Mouse (Mus musculus) intestine, embryonic 14.5 days (tissue): Measurements from ENCODE around the gene Top1. TPM values are rescaled to one million over a fixed set of nuclear protein-coding genes. Genes with fewer than 3 reads are reported as not detected.

Experiments used
- ATAC-seq: fragments of 200-750 bp; cut with Nextera tagmentation; replicated peaks from 2 replicates; pipeline ENCODE4 v1.8.0; 2017; ENCODE audit warnings: low read depth, moderate number of reproducible peaks, moderate TSS enrichment, moderate library complexity; ENCODE audit not compliant: low FRiP score, low TSS enrichment
- DNase-seq: peaks from one replicate; pipeline ENCODE4 v3.0.0-alpha.2; 2018; ENCODE audit warnings: low spot score
- H3K27ac ChIP-seq: fragments of 300-500 bp; sonication (generic); 2 replicates; pipeline ENCODE4 v1.5.1; 2014; ENCODE audit warnings: low read depth, mild to moderate bottlenecking, control low read depth
- H3K27me3 ChIP-seq: fragments of 300-500 bp; sonication (generic); replicated peaks from 2 replicates; pipeline ENCODE4 v1.6.1; 2014; ENCODE audit warnings: low read length, control low read depth; ENCODE audit not compliant: control insufficient read depth, insufficient read depth
- H3K36me3 ChIP-seq: fragments of 300-500 bp; sonication (generic); 2 replicates; pipeline ENCODE4 v1.6.1; 2014; ENCODE audit warnings: low read length, control low read depth; ENCODE audit not compliant: control insufficient read depth, insufficient read depth
- H3K4me1 ChIP-seq: fragments of 300-500 bp; sonication (generic); replicated peaks from 2 replicates; pipeline ENCODE4 v1.6.1; 2014; ENCODE audit warnings: low read length, control low read depth, mixed read lengths; ENCODE audit not compliant: control insufficient read depth, insufficient read depth
- H3K4me2 ChIP-seq: fragments of 300-500 bp; sonication (generic); 2 replicates; pipeline ENCODE4 v1.6.1; 2014; ENCODE audit warnings: low read length
- H3K4me3 ChIP-seq: fragments of 300-500 bp; sonication (generic); 2 replicates; pipeline ENCODE4 v1.5.1; 2014; ENCODE audit warnings: low read depth, low read length, control low read depth, mixed read lengths
- H3K9ac ChIP-seq: fragments of 300-500 bp; sonication (generic); 2 replicates; pipeline ENCODE4 v1.6.1; 2014; ENCODE audit warnings: mild to moderate bottlenecking, low read length
- H3K9me3 ChIP-seq: fragments of 300-500 bp; sonication (generic); 2 replicates; pipeline ENCODE4 v1.6.1; 2016; ENCODE audit warnings: low read length, control low read depth; ENCODE audit not compliant: control insufficient read depth
- WGBS: fragments of 180-500 bp; shearing (Covaris S2); extraction: QIAGEN DNeasy Blood & Tissue Kit; methylation state at CpG from one replicate; pipeline ENCODE4 v1.1.7; 2014; 5-methylcytosine and 5-hydroxymethylcytosine counted together
- polyA plus RNA-seq: library from polyadenylated mRNA; unstranded; fragments of >200 nt; fragmentation: Nextera tagmentation; extraction: Ambion mirVana; gene quantifications from 2 replicates; pipeline ENCODE4 v1.2.1, GENCODE M21; 2014

Gene Top1
- polyA plus RNA-seq: 69.1 and 76.2 TPM in 2 replicates

DNA sequence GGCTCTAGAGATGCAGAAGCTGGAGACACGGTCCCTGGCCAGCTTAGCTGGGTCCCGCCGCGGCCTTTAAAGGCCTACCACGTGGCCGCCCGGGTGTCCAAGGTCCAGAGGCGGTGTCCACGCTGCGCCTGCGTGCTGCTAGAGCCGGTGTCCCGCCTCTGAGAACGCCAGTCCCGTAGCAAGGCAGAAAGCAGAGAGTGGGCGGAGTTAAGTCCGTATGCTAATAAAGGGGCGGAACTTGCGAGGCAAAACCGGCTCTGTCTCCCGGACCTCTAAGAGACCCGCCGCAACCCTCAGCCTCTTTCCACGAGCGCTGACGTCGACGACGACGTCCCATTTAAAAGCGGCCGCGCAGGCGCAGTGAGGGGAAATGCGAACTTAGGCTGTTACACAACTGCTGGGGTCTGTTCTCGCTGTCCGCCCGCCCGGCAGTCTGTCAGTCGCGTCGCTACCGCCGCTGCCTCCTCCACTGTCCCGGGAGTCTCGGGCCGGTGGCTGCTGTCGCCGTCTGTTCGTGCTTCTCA, at the start of gene Top1:
TSS of gene Top1 (plus strand) at position 275 of the 524 bp plus-strand sequence.
- ATAC-seq (peak; percentile 99), DNase-seq (peak; percentile 99)
- Histone ChIP-seq H3K9ac (peak within 1 kb of the TSS; percentile 100), H3K27me3 (no peaks in the 10 kb centered on the region), H3K27ac (peak within 1 kb of the TSS; percentile 99), H3K9me3 (no peaks in the 10 kb centered on the region), H3K4me3 (peak within 1 kb of the TSS; percentile 91), H3K4me1 (peaks cover 18% of the 10 kb centered on the region), H3K36me3 (no peaks in the 10 kb centered on the region), H3K4me2 (peak within 1 kb of the TSS; percentile 83)
- under 1% methylated on average over 50 of the region's 50 CpGs for WGBS

DNA sequence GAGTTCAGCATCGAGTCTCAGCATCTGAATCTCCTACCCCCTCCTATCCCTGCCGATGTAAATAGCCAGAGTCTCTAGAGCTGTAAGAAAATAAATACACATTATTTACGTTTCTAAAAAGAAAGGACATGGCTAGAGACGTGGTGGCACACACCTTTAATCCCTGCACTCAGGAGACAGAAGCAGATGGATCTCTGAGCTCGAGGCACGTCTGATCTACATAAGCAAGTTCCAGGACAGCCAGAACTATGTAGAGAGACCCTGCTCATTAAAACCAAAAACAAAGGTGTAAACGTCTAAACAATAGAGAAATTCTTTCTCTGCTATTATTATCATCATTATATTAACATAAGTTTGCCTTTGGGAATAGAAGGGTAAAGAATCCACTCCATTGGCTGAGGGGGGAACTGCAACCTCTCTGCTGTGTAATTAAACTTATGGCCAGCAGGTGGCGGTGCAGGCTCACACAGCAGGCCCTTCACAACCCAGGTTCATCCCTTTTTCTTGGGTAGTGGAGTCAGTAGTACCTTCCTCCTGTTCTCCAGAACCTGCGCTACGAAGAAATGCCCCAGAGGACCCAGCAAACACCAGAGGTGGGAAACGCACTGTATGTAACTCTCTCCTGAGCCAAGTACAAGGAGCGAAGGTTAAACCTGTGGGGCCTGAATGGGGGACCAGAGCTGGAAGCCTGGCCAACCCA, 48.0 kb upstream of the Top1 start:
- no peaks in the 10 kb centered on the region for H3K9me3 ChIP-seq
- peak overlapping the region; percentile 26; the same call in 1 of the 2 replicates for H3K4me2 ChIP-seq
- H3K4me3 ChIP-seq: no peak overlapping the region
- H3K36me3 ChIP-seq: no peaks in the 10 kb centered on the region
- no peak overlapping the region for H3K9ac ChIP-seq
- WGBS: 35% methylated on average over 12 of the region's 12 CpGs
- H3K27me3 ChIP-seq: no peaks in the 10 kb centered on the region
- DNase-seq: peak; percentile 90
- ATAC-seq: peak; percentile 80; the same call in 1 of the 2 replicates
- no peaks in the 10 kb centered on the region for H3K4me1 ChIP-seq
- no peak overlapping the region for H3K27ac ChIP-seq

DNA sequence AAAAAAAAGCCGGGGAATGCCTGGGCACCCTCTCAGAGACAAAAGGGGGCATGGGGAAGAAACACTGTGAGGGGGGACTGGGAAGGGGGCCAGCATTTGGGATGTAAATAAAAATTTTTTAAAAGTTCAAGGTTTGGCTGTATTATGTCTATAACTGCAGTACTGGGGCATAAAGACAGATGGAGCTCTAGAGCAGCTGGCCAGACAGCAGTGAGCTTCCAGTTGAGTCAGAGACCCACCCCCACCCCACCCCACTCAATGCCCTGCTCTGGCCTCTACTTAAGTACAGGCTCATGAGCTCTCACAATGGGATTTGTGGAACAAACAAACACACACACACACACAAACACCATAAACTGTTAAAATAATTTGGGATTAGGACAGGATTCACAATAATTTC, 43.9 kb upstream of the Top1 start:
- H3K4me1 ChIP-seq: no peaks in the 10 kb centered on the region
- DNase-seq: no peak
- no peak overlapping the region for H3K4me3 ChIP-seq
- H3K36me3 ChIP-seq: no peaks in the 10 kb centered on the region
- no peak overlapping the region for H3K4me2 ChIP-seq
- H3K27me3 ChIP-seq: no peaks in the 10 kb centered on the region
- no peaks in the 10 kb centered on the region for H3K9me3 ChIP-seq
- no peak for ATAC-seq
- no peak overlapping the region for H3K9ac ChIP-seq
- H3K27ac ChIP-seq: no peak overlapping the region
- WGBS: 60% methylated on average over 1 of the region's 1 CpGs

GRCm38 (mm10) chr2:160603154-160603933, 42.3 kb upstream of the Top1 start:
- no peak overlapping the region for H3K9ac ChIP-seq
- no peak overlapping the region for H3K27ac ChIP-seq
- H3K27me3 ChIP-seq: no peaks in the 10 kb centered on the region
- no peak for DNase-seq
- H3K4me1 ChIP-seq: no peaks in the 10 kb centered on the region
- ATAC-seq: no peak
- H3K4me2 ChIP-seq: no peak overlapping the region
- WGBS: 64% methylated on average over 10 of the region's 10 CpGs
- H3K9me3 ChIP-seq: no peaks in the 10 kb centered on the region
- H3K4me3 ChIP-seq: no peak overlapping the region
- H3K36me3 ChIP-seq: no peaks in the 10 kb centered on the region

GRCm38 (mm10) chr2:160610012-160610411, 35.7 kb upstream of the Top1 start:
- ATAC-seq (no peak), DNase-seq (no peak)
- Histone ChIP-seq H3K27me3 (no peaks in the 10 kb centered on the region), H3K4me1 (no peaks in the 10 kb centered on the region), H3K9me3 (no peaks in the 10 kb centered on the region), H3K4me3 (no peak overlapping the region), H3K36me3 (no peaks in the 10 kb centered on the region), H3K27ac (no peak overlapping the region), H3K4me2 (no peak overlapping the region), H3K9ac (no peak overlapping the region)
- WGBS: 65% methylated on average over 2 of the region's 2 CpGs

DNA sequence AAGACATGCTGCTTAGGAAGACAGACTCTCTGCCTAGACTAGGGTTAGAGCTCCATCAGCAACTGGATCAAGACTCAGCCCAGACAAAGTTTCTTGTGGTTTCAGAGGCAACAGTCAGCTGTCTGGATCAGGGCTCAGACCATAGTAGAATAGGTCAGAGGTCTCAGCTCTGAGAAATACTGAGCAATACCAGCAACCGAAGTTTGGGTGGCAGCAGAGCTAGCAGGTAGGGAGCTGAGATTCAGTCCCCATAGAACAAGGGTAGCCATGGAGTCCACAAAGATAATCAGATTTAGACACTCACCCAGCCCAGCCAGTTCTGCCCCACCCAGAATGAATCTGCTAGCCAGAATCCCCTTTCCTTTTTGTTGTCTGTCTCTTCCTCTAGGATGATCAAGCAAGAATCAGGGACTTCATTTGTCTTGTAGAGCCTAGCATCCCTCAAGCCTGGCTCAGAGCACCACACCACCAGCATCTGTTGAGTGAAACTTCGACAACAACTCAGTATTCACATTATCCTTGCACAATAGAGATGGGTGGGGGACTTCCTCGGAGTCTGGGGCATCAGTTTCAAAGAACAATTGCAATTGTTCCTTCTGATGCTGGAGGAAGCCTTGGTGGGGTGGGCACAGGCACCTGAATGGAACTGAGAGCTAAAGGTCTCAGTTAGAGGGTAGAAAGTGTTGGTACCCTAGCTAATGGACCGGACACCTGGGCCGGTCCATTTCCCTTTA, 32.3 kb upstream of the Top1 start:
- Histone ChIP-seq H3K4me2 (no peak overlapping the region), H3K27ac (no peak overlapping the region), H3K9me3 (no peaks in the 10 kb centered on the region), H3K27me3 (no peaks in the 10 kb centered on the region), H3K36me3 (no peaks in the 10 kb centered on the region), H3K4me3 (no peak overlapping the region), H3K9ac (no peak overlapping the region), H3K4me1 (no peaks in the 10 kb centered on the region)
- WGBS: 81% methylated on average over 5 of the region's 5 CpGs
- DNase-seq (no peak), ATAC-seq (no peak)

DNA sequence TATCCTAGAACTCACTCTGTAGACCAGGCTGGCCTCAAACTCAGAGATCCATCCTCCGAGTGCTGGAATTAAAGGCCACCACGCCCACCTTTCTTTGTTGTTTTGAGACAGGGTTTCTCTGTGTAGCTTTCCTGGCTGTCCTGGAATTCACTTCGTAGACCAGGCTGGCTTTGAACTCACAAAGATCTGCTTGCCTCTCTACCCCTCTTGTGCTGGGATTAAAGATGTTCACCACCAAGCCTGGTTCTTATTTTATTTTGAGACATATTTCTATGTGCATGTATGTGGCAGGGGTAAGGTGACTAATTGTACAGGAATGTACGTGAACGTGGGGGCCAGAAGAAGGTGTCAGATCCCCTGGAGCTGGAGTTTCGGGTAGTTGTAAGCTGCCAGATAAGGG, 27.9 kb upstream of the Top1 start:
- no peak for ATAC-seq
- WGBS: 86% methylated on average over 6 of the region's 6 CpGs
- no peak overlapping the region for H3K27ac ChIP-seq
- no peaks in the 10 kb centered on the region; the same call in 1 of the 2 replicates for H3K9me3 ChIP-seq
- no peak overlapping the region for H3K4me2 ChIP-seq
- H3K36me3 ChIP-seq: no peaks in the 10 kb centered on the region
- DNase-seq: no peak
- H3K9ac ChIP-seq: no peak overlapping the region
- no peak overlapping the region for H3K4me3 ChIP-seq
- no peaks in the 10 kb centered on the region for H3K27me3 ChIP-seq
- peaks cover 28% of the 10 kb centered on the region for H3K4me1 ChIP-seq

- ATAC-seq: no peak
- no peaks in the 10 kb centered on the region for H3K36me3 ChIP-seq
These were observed 27.0 kb upstream of the Top1 start for GRCm38 (mm10) chr2:160618619-160619220.

More at GRCm38 (mm10) chr2:160618619-160619220, 27.0 kb upstream of the Top1 start:
- H3K27ac ChIP-seq: peak overlapping the region; percentile 34; the same call in 1 of the 2 replicates
- no peaks in the 10 kb centered on the region; the same call in 1 of the 2 replicates for H3K9me3 ChIP-seq
- peaks cover 28% of the 10 kb centered on the region for H3K4me1 ChIP-seq
- WGBS: 31% methylated on average over 6 of the region's 6 CpGs
- H3K4me2 ChIP-seq: 0 out of 2 replicates have a peak overlapping the region, but pooled peaks have one; percentile 3
- DNase-seq: no peak
- no peak overlapping the region for H3K9ac ChIP-seq
- no peaks in the 10 kb centered on the region for H3K27me3 ChIP-seq
- no peak overlapping the region for H3K4me3 ChIP-seq
